Mouse (Mus musculus) MEL (cell line): ENCODE measurements around the gene Rwdd3. TPM values are rescaled to one million over a fixed set of nuclear protein-coding genes. Genes with fewer than 3 reads are reported as not detected.

Experiments
- DNase-seq: peaks from one replicate; pipeline ENCODE4 v3.0.0; 2011; ENCODE audit warnings: low read depth, low spot score
- H3K27ac ChIP-seq: 2 replicates; pipeline ENCODE4 v1.5.1; 2012; ENCODE audit warnings: low read depth, mild to moderate bottlenecking, control low read depth, low read length, moderate library complexity; ENCODE audit not compliant: control insufficient read depth
- H3K27me3 ChIP-seq, 2 experiments: fragments of 150-350 bp in 1 of 2; sonication (generic) in 1 of 2; 2 replicates each; pipeline ENCODE4 v1.6.1; 2012; ENCODE audit warnings: low read length in 2 of 2, mild to moderate bottlenecking in 2 of 2, improper control_type of control experiment in 1 of 2, moderate library complexity in 1 of 2; ENCODE audit not compliant: insufficient read depth in 2 of 2, control insufficient read depth in 1 of 2
- H3K36me3 ChIP-seq, 2 experiments: 2 replicates each; pipeline ENCODE4 v1.6.1; 2012 to 2014; ENCODE audit warnings: low read length in 2 of 2, improper control_type of control experiment in 1 of 2, inconsistent platforms in 1 of 2, mild to moderate bottlenecking in 1 of 2; ENCODE audit not compliant: insufficient read depth in 2 of 2, control insufficient read depth in 1 of 2
- H3K4me1 ChIP-seq, 2 experiments: fragments of 150-350 bp in 1 of 2; sonication (generic) in 1 of 2; 2 replicates each; pipeline ENCODE4 v1.6.1; 2012; ENCODE audit warnings: low read length in 2 of 2, improper control_type of control experiment in 1 of 2, mild to moderate bottlenecking in 1 of 2; ENCODE audit not compliant: insufficient read depth in 2 of 2, control insufficient read depth in 1 of 2
- H3K4me3 ChIP-seq, 2 experiments: fragments of 150-350 bp in 1 of 2; sonication (generic) in 1 of 2; 2 replicates each; pipeline ENCODE4 v1.5.1; 2012; ENCODE audit warnings: low read depth in 2 of 2, low read length in 2 of 2, mild to moderate bottlenecking in 2 of 2, moderate library complexity in 2 of 2, control low read depth in 1 of 2, improper control_type of control experiment in 1 of 2; ENCODE audit not compliant: control insufficient read depth in 1 of 2, insufficient read depth in 1 of 2
- H3K79me2 ChIP-seq: 2 replicates; pipeline ENCODE4 v1.6.1; 2012; ENCODE audit warnings: mild to moderate bottlenecking, low read length, moderate library complexity; ENCODE audit not compliant: control insufficient read depth, poor library complexity, insufficient read depth
- H3K9ac ChIP-seq: 2 replicates; pipeline ENCODE4 v1.6.1; 2012; ENCODE audit warnings: low read depth, mild to moderate bottlenecking, control low read depth, low read length, moderate library complexity; ENCODE audit not compliant: control insufficient read depth, poor library complexity, severe bottlenecking
- H3K9me3 ChIP-seq: fragments of 150-350 bp; sonication (generic); replicated peaks from 2 replicates; pipeline ENCODE4 v1.6.1; 2012; ENCODE audit warnings: mild to moderate bottlenecking, low read length, improper control_type of control experiment, moderate library complexity; ENCODE audit not compliant: insufficient read depth
- CHD2 ChIP-seq: IDR thresholded peaks from 2 replicates; pipeline ENCODE4 v1.6.1; 2011; ENCODE audit warnings: low read length, improper control_type of control experiment
- CTCF ChIP-seq, 3 experiments: IDR thresholded peaks in 2 of 3; conservative IDR thresholded peaks in 1 of 3; 2 replicates each; pipeline ENCODE4 v1.5.1; 2011 to 2012; ENCODE audit warnings: low read length in 3 of 3, low read depth in 2 of 3, mild to moderate bottlenecking in 2 of 3, improper control_type of control experiment in 1 of 3, inconsistent platforms in 1 of 3, mixed read lengths in 1 of 3, moderate library complexity in 1 of 3; ENCODE audit not compliant: control insufficient read depth in 1 of 3, insufficient read depth in 1 of 3, poor library complexity in 1 of 3, severe bottlenecking in 1 of 3
- GATA1 ChIP-seq: IDR thresholded peaks from 2 replicates; pipeline ENCODE4 v1.6.1; 2011; ENCODE audit warnings: low read depth, low read length, improper control_type of control experiment
- HCFC1 ChIP-seq: IDR thresholded peaks from 2 replicates; pipeline ENCODE4 v1.6.1; 2012; ENCODE audit warnings: low read depth, mild to moderate bottlenecking, inconsistent platforms, low read length, improper control_type of control experiment, moderate library complexity
- JUND ChIP-seq: IDR thresholded peaks from 2 replicates; pipeline ENCODE4 v1.6.1; 2011; ENCODE audit warnings: low read depth, mild to moderate bottlenecking, improper control_type of control experiment, low read length
- MAFK ChIP-seq: IDR thresholded peaks from 2 replicates; pipeline ENCODE4 v1.6.1; 2011; ENCODE audit warnings: low read depth, mild to moderate bottlenecking, low read length, improper control_type of control experiment, borderline replicate concordance
- MAZ ChIP-seq: IDR thresholded peaks from 2 replicates; pipeline ENCODE4 v1.6.1; 2012; ENCODE audit warnings: low read depth, mild to moderate bottlenecking, inconsistent platforms, low read length, improper control_type of control experiment
- MXI1 ChIP-seq: IDR thresholded peaks from 2 replicates; pipeline ENCODE4 v1.6.1; 2011; ENCODE audit warnings: mild to moderate bottlenecking, low read depth, low read length, improper control_type of control experiment
- MYC ChIP-seq: IDR thresholded peaks from 2 replicates; pipeline ENCODE4 v1.6.1; 2011; ENCODE audit warnings: low read depth, mild to moderate bottlenecking, low read length, improper control_type of control experiment, moderate library complexity
- NELFE ChIP-seq: IDR thresholded peaks from 2 replicates; pipeline ENCODE4 v1.6.1; 2011; ENCODE audit warnings: low read depth, low read length, improper control_type of control experiment
- NRF1 ChIP-seq: IDR thresholded peaks from 2 replicates; pipeline ENCODE4 v1.6.1; 2014; ENCODE audit warnings: low read depth, mild to moderate bottlenecking, inconsistent platforms, low read length, improper control_type of control experiment, moderate library complexity; ENCODE audit not compliant: poor library complexity, insufficient read depth, severe bottlenecking
- POLR2A ChIP-seq, 2 experiments: IDR thresholded peaks; 2 replicates each; pipeline ENCODE4 v1.6.1; 2011 to 2012; ENCODE audit warnings: low read length in 2 of 2, mild to moderate bottlenecking in 2 of 2, control low read depth in 1 of 2, improper control_type of control experiment in 1 of 2, low read depth in 1 of 2, moderate library complexity in 1 of 2; ENCODE audit not compliant: control insufficient read depth in 1 of 2, insufficient read depth in 1 of 2, poor library complexity in 1 of 2
- POLR2AphosphoS5 ChIP-seq: IDR thresholded peaks from 2 replicates; pipeline ENCODE4 v1.6.1; 2012; ENCODE audit warnings: low read depth, borderline replicate concordance, mild to moderate bottlenecking, inconsistent platforms, low read length, moderate library complexity, mixed read lengths
- RAD21 ChIP-seq: IDR thresholded peaks from 2 replicates; pipeline ENCODE4 v1.6.1; 2011; ENCODE audit warnings: mild to moderate bottlenecking, low read depth, low read length, improper control_type of control experiment
- RCOR1 ChIP-seq: IDR thresholded peaks from 2 replicates; pipeline ENCODE4 v1.6.1; 2012; ENCODE audit warnings: low read depth, mild to moderate bottlenecking, inconsistent platforms, low read length, improper control_type of control experiment
- SIN3A ChIP-seq: IDR thresholded peaks from 2 replicates; pipeline ENCODE4 v1.6.1; 2012; ENCODE audit warnings: low read length, improper control_type of control experiment, inconsistent platforms
- SMC3 ChIP-seq: IDR thresholded peaks from 2 replicates; pipeline ENCODE4 v1.6.1; 2011; ENCODE audit warnings: low read depth, low read length, improper control_type of control experiment
- TAL1 ChIP-seq: IDR thresholded peaks from 2 replicates; pipeline ENCODE4 v1.6.1; 2012; ENCODE audit warnings: mild to moderate bottlenecking, inconsistent platforms, low read length, moderate library complexity, mixed read lengths
- TCF12 ChIP-seq: IDR thresholded peaks from 2 replicates; pipeline ENCODE4 v1.6.1; 2014; ENCODE audit warnings: low read depth, mild to moderate bottlenecking, inconsistent platforms, low read length, improper control_type of control experiment, moderate library complexity
- USF2 ChIP-seq, 2 experiments: IDR thresholded peaks; 2 replicates each; pipeline ENCODE4 v1.6.1; 2011 to 2012; ENCODE audit warnings: improper control_type of control experiment in 2 of 2, low read length in 2 of 2, borderline replicate concordance in 1 of 2, inconsistent platforms in 1 of 2, low read depth in 1 of 2, mild to moderate bottlenecking in 1 of 2; ENCODE audit not compliant: insufficient read depth in 1 of 2
- polyA plus RNA-seq, 2 experiments: library from polyadenylated mRNA; stranded (reverse) in 1 of 2; unstranded in 1 of 2; fragments of >175 nt in 1 of 2; fragments of >200 nt in 1 of 2; gene quantifications; 2 replicates each; pipeline versions ENCODE4 v1.2.1 to v1.2.4; 2012; ENCODE audit warnings: low replicate concordance in 2 of 2, low read depth in 1 of 2; ENCODE audit not compliant: insufficient read length in 2 of 2, insufficient read depth in 1 of 2, missing spikeins in 1 of 2
- total RNA-seq: library from RNA; depleted of rRNA; stranded (reverse); fragments of 300-350 nt; gene quantifications from 2 replicates; pipeline ENCODE4 v1.2.3, GENCODE M21; 2012

The Rwdd3 gene
- total and polyA plus RNA-seq, 3 experiments: 4.2 to 4.8 TPM; not detected in 1

GRCm38 (mm10) chr3:121186925-121187324 lies 15.4 kb upstream of the Rwdd3 start:
- Histone ChIP-seq H3K27me3 (no peaks in the 10 kb centered on the region; a peak in 1 of 4 replicates), H3K27ac (no peak overlapping the region), H3K36me3 (no peaks in the 10 kb centered on the region)
- no peak for TF ChIP-seq RAD21
- TF ChIP-seq, all 39 proteins: peak for 0
- Histone ChIP-seq H3K9me3 (no peaks in the 10 kb centered on the region), H3K9ac (no peak overlapping the region), H3K4me3 (no peak overlapping the region), H3K79me2 (no peaks in the 10 kb centered on the region), H3K4me1 (no peaks in the 10 kb centered on the region)
- DNase-seq: no peak

- Histone ChIP-seq H3K4me3 (no peak overlapping the region), H3K27ac (no peak overlapping the region), H3K9me3 (no peaks in the 10 kb centered on the region), H3K79me2 (no peaks in the 10 kb centered on the region), H3K27me3 (no peaks in the 10 kb centered on the region; a peak in 1 of 4 replicates), H3K4me1 (no peaks in the 10 kb centered on the region), H3K9ac (no peak overlapping the region), H3K36me3 (no peaks in the 10 kb centered on the region)
- DNase-seq: peak; percentile 27
- peak; percentile 24; the same call in 1 of the 2 replicates for TF ChIP-seq GATA1
- no peak for TF ChIP-seq MYC
- peak; percentile 61 for TF ChIP-seq RCOR1
Measured at GRCm38 (mm10) chr3:121185197-121185596, 13.7 kb upstream of the Rwdd3 start.

GRCm38 (mm10) chr3:121176011-121176410 lies 4.5 kb upstream of the Rwdd3 start:
- Histone ChIP-seq H3K9ac (no peak overlapping the region), H3K36me3 (peaks cover 0 to 7% of the 10 kb centered on the region in 2 experiments; a peak in 1 of 4 replicates), H3K4me3 (no peak overlapping the region), H3K27ac (no peak overlapping the region), H3K4me1 (peaks cover 3 to 11% of the 10 kb centered on the region in 2 experiments; a peak in 3 of 4 replicates), H3K9me3 (no peaks in the 10 kb centered on the region), H3K27me3 (no peaks in the 10 kb centered on the region; a peak in 1 of 4 replicates), H3K79me2 (no peaks in the 10 kb centered on the region; the same call in 1 of the 2 replicates)
- TF ChIP-seq SIN3A (no peak), NELFE (no peak), TAL1 (no peak), MAFK (no peak), CTCF (IDR thresholded peaks at IDR 0.05 in 2 of 3, conservative IDR thresholded peaks at IDR 0.05 in 1 of 3; ENCODE audit: control insufficient read depth in 1 of 3, insufficient read depth in 1 of 3, low read depth in 2 of 3, low read length in 3 of 3, poor library complexity in 1 of 3, severe bottlenecking in 1 of 3) (no peak), MAZ (no peak), SMC3 (no peak), TCF12 (no peak), HCFC1 (no peak), NRF1 (no peak), CHD2 (no peak), USF2 (IDR thresholded peaks at IDR 0.05; ENCODE audit: borderline replicate concordance in 1 of 2, insufficient read depth in 1 of 2, low read depth in 1 of 2, low read length in 2 of 2) (no peak), POLR2AphosphoS5 (no peak), POLR2A (IDR thresholded peaks at IDR 0.05; ENCODE audit: control insufficient read depth in 1 of 2, insufficient read depth in 1 of 2, low read depth in 1 of 2, low read length in 2 of 2, poor library complexity in 1 of 2) (no peak), MXI1 (no peak), JUND (no peak)
- no peak for DNase-seq
